Mouse (Mus musculus) lung, embryonic 16.5 days (tissue): ENCODE measurements around the gene Lrrc1. TPM values are rescaled to one million over a fixed set of nuclear protein-coding genes. Genes with fewer than 3 reads are reported as not detected.
A peak's percentile ranks its signal among the peaks of the same experiment; 100 is the strongest.

Experiments
- ATAC-seq: fragments of 200-750 bp; cut with Nextera tagmentation; 2 replicates; pipeline ENCODE4 v1.8.0; 2017; ENCODE audit warnings: low read depth, mild to moderate bottlenecking, moderate library complexity
- H3K27ac ChIP-seq: fragments of 300-500 bp; sonication (generic); 2 replicates; pipeline ENCODE4 v1.5.1; 2014; ENCODE audit warnings: mild to moderate bottlenecking, control low read depth, low read length
- H3K27me3 ChIP-seq: fragments of 300-500 bp; sonication (generic); 2 replicates; pipeline ENCODE4 v1.6.1; 2014; ENCODE audit warnings: low read depth, low read length, mixed read lengths; ENCODE audit not compliant: control insufficient read depth, insufficient read depth
- H3K36me3 ChIP-seq: fragments of 300-500 bp; sonication (generic); 2 replicates; pipeline ENCODE4 v1.6.1; 2014; ENCODE audit warnings: low read length; ENCODE audit not compliant: control insufficient read depth, insufficient read depth
- H3K4me1 ChIP-seq: fragments of 300-500 bp; sonication (generic); replicated peaks from 2 replicates; pipeline ENCODE4 v1.6.1; 2014; ENCODE audit warnings: low read length, mixed read lengths; ENCODE audit not compliant: control insufficient read depth, insufficient read depth
- H3K4me2 ChIP-seq: fragments of 300-500 bp; sonication (generic); 2 replicates; pipeline ENCODE4 v1.6.1; 2014; ENCODE audit warnings: low read depth, low read length, control low read depth
- H3K4me3 ChIP-seq: fragments of 300-500 bp; sonication (generic); 2 replicates; pipeline ENCODE4 v1.5.1; 2014; ENCODE audit warnings: mild to moderate bottlenecking, low read length, control low read depth
- H3K9ac ChIP-seq: fragments of 300-500 bp; sonication (generic); 2 replicates; pipeline ENCODE4 v1.6.1; 2014; ENCODE audit warnings: low read length, control low read depth
- H3K9me3 ChIP-seq: fragments of 300-500 bp; sonication (generic); 2 replicates; pipeline ENCODE4 v1.6.1; 2016; ENCODE audit warnings: low read length; ENCODE audit not compliant: control insufficient read depth
- WGBS: fragments of 180-500 bp; shearing (Covaris S2); extraction: QIAGEN DNeasy Blood & Tissue Kit; methylation state at CpG from one replicate; pipeline ENCODE4 v1.1.7; 2014; 5-methylcytosine and 5-hydroxymethylcytosine counted together
- polyA plus RNA-seq: library from polyadenylated mRNA; unstranded; fragments of >200 nt; fragmentation: Nextera tagmentation; extraction: Ambion mirVana; gene quantifications from 2 replicates; pipeline ENCODE4 v1.2.1, GENCODE M21; 2015

The Lrrc1 gene
- polyA plus RNA-seq, 1 experiment from 2014 or later: 10.3 TPM

DNA sequence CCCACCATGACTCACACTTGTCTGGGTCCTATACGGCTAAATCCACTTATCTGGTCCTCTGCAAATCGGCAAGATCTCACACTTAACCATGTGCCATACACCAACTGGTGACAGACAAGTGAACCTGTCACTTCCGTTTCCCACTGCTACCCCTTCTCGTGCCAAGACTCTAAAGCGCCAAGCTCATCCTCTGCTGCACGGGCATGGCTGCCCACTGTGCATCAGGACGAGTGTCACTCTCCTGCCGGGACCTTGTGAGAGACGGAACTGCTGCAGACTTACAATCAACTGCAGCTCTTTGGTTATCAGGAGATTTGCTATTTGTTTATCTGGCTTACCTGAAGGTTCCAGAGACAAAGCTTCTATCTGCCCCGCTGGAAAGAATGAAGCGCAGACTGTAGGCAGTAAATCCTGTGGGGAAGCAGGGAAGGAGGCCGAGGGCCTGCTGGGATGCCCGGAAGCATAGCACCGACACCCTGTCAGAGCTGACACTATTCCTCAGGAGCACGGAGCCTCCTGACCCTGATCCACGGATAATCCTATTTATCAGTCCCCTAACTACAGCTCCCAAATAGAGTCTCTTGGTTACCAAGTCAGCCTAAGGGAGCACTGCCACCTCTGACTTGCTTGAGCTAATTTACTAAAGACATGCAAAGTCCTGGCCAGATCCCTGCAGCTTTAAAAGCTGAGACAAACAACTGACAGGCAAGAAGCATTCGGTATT, 9.5 kb downstream of the Lrrc1 start:
- H3K4me2 ChIP-seq: no peak overlapping the region
- H3K27ac ChIP-seq: no peak overlapping the region
- 27% methylated on average over 17 of the region's 17 CpGs for WGBS
- H3K4me1 ChIP-seq: peaks cover 20% of the 10 kb centered on the region
- H3K36me3 ChIP-seq: no peaks in the 10 kb centered on the region
- ATAC-seq: no peak
- peaks cover 4% of the 10 kb centered on the region; the same call in 1 of the 2 replicates for H3K27me3 ChIP-seq
- H3K9ac ChIP-seq: no peak overlapping the region
- no peak overlapping the region for H3K4me3 ChIP-seq
- no peaks in the 10 kb centered on the region for H3K9me3 ChIP-seq

DNA sequence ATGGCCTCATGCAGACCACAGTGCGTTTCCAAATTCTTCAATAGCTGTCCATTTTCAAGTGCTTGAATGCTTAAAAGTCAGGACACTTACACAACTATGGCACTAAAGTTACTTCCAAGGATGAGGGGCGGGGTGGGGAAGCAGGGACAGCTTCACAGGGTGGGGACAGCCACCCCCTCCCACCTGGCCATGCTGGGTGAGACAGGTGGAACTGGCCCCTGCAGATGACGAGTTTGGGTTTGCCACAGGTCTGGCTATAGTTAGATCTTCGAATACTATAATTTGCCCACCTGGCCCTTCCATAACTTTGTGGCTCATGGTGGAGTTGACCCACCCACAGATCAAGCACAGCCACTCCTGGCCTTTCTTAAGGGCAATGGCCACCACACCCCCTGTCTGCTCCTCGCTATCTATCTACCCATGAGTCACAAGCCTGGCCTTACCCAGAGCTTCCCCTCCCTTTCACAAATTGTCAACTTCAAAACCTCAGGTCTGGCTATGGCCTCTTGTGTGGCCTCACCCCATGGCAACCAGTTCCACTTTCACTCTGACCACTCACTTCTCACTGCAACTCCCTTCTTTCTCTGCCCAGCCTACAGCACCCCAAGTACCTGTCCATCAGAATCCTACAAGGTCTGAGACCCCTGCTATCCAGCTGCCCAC, 16.2 kb downstream of the Lrrc1 start:
- H3K27me3 ChIP-seq: no peaks in the 10 kb centered on the region
- H3K4me2 ChIP-seq: no peak overlapping the region
- no peaks in the 10 kb centered on the region for H3K36me3 ChIP-seq
- no peak for ATAC-seq
- 82% methylated on average over 5 of the region's 5 CpGs for WGBS
- H3K4me3 ChIP-seq: no peak overlapping the region
- no peak overlapping the region for H3K9ac ChIP-seq
- no peaks in the 10 kb centered on the region for H3K9me3 ChIP-seq
- H3K4me1 ChIP-seq: peaks cover 20% of the 10 kb centered on the region
- no peak overlapping the region for H3K27ac ChIP-seq

DNA sequence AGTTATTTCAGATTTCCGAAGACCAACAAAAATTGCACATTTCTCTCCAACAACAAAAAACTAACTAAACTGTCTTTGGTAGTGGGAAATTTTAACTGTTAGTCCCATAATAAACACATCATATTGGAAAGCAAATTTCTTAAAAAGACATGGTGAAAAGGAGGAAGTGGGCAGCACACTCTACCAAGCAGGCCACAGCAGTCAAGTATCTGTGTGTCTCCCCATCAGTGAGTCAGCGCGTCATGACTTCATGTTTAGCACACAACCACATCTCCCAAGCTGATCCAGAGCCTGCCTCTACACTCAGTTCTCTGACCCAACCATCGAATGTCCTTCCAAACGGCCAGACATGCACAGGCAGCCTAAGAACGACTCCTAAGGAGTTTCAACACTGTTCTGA, 17.5 kb downstream of the Lrrc1 start:
- Histone ChIP-seq H3K36me3 (no peaks in the 10 kb centered on the region), H3K9ac (no peak overlapping the region), H3K27ac (no peak overlapping the region), H3K9me3 (no peaks in the 10 kb centered on the region), H3K4me1 (peaks cover 20% of the 10 kb centered on the region), H3K27me3 (no peaks in the 10 kb centered on the region), H3K4me3 (no peak overlapping the region), H3K4me2 (no peak overlapping the region)
- no peak for ATAC-seq
- WGBS: 71% methylated on average over 6 of the region's 6 CpGs

DNA sequence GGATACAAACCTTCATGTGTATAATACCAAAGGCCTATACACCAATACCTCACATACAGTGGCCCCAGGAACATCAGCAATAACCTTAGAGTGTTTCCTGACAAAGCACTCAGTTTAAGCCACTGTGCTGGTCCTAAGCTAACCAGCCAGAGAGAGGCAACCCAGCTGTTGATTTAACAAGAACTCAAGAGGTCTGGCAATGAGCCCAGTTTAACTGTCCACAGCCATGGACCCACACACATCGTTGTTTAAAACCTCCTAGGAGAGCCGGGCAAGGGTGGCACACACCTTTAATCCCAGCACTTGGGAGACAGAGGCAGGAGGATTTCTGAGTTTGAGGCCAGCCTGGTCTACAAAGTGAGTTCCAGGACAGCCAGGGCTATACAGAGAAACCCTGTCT, 18.0 kb downstream of the Lrrc1 start:
- Histone ChIP-seq H3K4me1 (peaks cover 20% of the 10 kb centered on the region), H3K27ac (no peak overlapping the region), H3K9ac (no peak overlapping the region), H3K36me3 (no peaks in the 10 kb centered on the region), H3K4me3 (no peak overlapping the region), H3K4me2 (no peak overlapping the region), H3K9me3 (no peaks in the 10 kb centered on the region), H3K27me3 (no peaks in the 10 kb centered on the region)
- peak; percentile 77 for ATAC-seq
- WGBS: 12% methylated on average over 2 of the region's 2 CpGs

DNA sequence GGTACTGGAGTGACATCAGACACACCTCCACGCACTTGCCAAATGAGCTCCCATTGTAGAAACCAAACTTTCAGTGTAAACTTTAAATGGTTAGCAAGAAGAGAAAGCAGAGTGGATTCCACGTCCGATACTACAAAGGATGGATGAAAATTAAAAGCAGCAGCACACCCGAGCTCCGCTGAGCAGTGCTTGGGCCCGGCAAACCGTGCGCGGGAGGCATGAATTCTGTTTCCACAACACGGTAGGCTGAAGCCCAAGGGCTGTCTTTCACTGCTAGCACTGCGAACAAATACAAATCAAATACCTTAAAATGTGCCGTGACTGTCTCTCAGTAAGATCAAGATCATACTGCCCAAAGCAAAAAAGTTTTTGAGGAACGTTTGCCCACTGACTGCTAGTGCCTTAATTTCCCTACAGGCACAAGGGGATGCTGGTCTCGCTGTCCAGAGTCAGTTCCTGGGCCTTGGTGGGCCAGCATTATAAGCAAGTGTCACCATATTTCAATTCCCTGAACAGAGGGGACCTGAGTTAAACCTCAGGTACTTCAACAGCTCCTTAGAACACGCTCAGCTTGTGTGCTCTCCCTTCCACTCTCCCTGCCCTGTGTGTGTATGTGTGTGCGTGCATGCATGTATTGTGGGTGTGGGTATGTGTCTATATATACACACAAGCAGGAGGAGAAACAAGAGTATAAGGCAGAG, 18.9 kb downstream of the Lrrc1 start:
- Histone ChIP-seq H3K9ac (no peak overlapping the region), H3K27ac (no peak overlapping the region), H3K4me1 (peaks cover 20% of the 10 kb centered on the region), H3K4me2 (no peak overlapping the region), H3K36me3 (no peaks in the 10 kb centered on the region), H3K4me3 (no peak overlapping the region), H3K9me3 (no peaks in the 10 kb centered on the region), H3K27me3 (no peaks in the 10 kb centered on the region)
- no peak for ATAC-seq
- 89% methylated on average over 16 of the region's 16 CpGs for WGBS

DNA sequence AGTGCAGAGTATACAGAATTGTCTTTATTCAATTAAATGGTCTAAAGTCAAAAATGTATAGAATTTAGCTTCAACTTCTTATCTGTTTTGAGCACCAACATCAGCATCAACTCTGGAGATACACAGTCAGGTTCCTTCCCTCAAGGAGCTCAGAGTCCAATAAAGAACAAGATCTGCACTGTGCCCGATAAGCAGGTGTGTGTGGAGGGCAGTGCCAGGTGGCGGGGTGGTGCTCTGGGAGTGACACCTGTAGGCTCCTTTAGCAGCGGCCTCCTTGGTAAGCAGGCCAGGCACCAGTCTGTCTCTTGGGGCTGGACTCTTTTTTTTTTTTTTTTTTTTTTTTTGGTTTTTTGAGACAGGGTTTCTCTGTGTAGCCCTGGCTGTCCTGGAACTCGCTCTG, 20.9 kb downstream of the Lrrc1 start:
- ATAC-seq: no peak
- Histone ChIP-seq H3K36me3 (no peaks in the 10 kb centered on the region), H3K4me1 (peaks cover 11% of the 10 kb centered on the region), H3K27ac (no peak overlapping the region), H3K9ac (no peak overlapping the region), H3K27me3 (no peaks in the 10 kb centered on the region), H3K4me2 (no peak overlapping the region), H3K9me3 (no peaks in the 10 kb centered on the region), H3K4me3 (no peak overlapping the region)
- WGBS: 93% methylated on average over 4 of the region's 4 CpGs

DNA sequence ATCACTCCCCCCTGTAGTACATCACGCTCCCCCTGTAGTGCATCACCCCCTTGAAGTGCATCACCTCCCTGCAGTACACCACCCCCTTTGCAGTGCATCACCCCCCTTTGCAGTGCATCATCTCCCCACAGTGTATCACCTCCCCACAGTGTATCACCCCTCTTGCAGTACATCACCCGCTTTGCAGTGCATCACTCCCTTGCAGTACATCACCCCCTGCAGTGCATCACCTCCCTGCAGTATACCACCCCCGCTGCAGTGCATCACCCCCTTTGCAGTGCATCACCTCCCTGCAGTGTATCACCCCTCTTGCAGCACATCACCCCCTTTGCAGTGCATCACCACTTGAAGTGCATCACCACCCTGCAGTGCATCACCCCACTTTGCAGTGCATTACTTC, 22.2 kb downstream of the Lrrc1 start:
- peaks cover 14% of the 10 kb centered on the region for H3K4me1 ChIP-seq
- H3K36me3 ChIP-seq: no peaks in the 10 kb centered on the region
- H3K9ac ChIP-seq: no peak overlapping the region
- 92% methylated on average over 3 of the region's 3 CpGs for WGBS
- no peak overlapping the region for H3K27ac ChIP-seq
- no peaks in the 10 kb centered on the region for H3K9me3 ChIP-seq
- ATAC-seq: no peak
- H3K4me2 ChIP-seq: no peak overlapping the region
- no peaks in the 10 kb centered on the region for H3K27me3 ChIP-seq
- no peak overlapping the region for H3K4me3 ChIP-seq

DNA sequence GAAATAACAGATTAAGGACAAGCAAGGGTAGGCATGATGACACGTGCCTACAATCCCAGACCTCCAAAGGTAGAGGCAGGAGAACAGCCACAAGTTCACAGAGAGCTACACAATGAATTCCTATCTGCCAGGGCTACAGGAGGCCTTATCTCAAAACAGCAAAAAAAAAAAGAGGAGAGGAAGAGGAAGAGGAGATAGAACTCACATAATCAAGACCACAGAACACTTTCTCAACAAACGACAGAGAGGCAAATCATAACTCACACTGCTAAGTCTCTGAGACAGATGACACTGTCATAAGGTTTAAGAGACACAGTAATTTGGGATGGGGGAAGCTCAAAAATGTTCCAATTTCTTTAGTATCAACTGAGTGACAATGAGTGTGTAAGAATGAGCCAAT, 25.5 kb downstream of the Lrrc1 start:
- no peak overlapping the region for H3K27ac ChIP-seq
- no peak for ATAC-seq
- 65% methylated on average over 2 of the region's 2 CpGs for WGBS

DNA sequence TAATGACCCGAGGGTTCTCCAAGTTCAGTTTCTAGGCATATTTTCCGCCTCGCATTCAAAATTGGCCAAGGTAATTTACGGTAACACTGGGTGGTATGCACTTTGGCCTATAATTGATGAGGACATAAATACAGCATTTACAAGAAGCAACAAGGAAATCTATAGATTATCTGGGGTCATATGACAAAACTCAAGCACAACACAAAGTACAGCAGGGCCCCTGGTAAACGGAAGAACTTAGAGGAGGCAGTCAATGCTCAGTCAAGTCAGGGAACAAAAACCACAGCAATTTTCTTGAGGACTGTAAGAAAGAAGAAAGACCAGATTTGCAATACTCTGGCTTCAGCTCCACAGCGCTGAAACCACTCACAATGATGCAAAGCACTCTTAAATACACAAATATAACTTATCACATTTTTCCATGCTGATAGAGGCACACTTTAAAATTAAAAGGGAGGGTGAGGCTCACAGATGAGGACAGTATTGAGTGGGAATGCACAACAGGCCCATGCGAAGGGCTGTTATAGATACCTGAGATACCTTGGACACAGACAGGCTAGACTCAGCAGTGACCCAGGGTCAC, 27.8 kb downstream of the Lrrc1 start:
- Histone ChIP-seq H3K27me3 (no peaks in the 10 kb centered on the region), H3K9me3 (no peaks in the 10 kb centered on the region), H3K9ac (no peak overlapping the region), H3K27ac (peak overlapping the region; percentile 33; the same call in 1 of the 2 replicates), H3K4me1 (peaks cover 21% of the 10 kb centered on the region), H3K4me3 (no peak overlapping the region), H3K36me3 (no peaks in the 10 kb centered on the region), H3K4me2 (no peak overlapping the region)
- 73% methylated on average over 7 of the region's 7 CpGs for WGBS
- 0 out of 2 replicates have a peak, but pooled peaks have one; percentile 31 for ATAC-seq

More for the DNA sequence above, 25.5 kb downstream of the Lrrc1 start:
- H3K9me3 ChIP-seq: no peaks in the 10 kb centered on the region
- no peak overlapping the region for H3K9ac ChIP-seq
- H3K27me3 ChIP-seq: no peaks in the 10 kb centered on the region
- H3K4me2 ChIP-seq: no peak overlapping the region
- H3K36me3 ChIP-seq: no peaks in the 10 kb centered on the region
- H3K4me1 ChIP-seq: peaks cover 15% of the 10 kb centered on the region
- no peak overlapping the region for H3K4me3 ChIP-seq
